Mouse (Mus musculus): ENCODE results near the gene Uqcrfs1. TPM values are rescaled to one million over a fixed set of nuclear protein-coding genes. Genes with fewer than 3 reads are reported as not detected.

The Uqcrfs1 gene
- polyA plus RNA-seq, 1 experiment from 2014 or later, result 264 TPM

GRCm38 (mm10) chr13:30549339-30549738 lies 4.2 kb upstream of the Uqcrfs1 start:
- 83% methylated on average over 5 of the region's 5 CpGs for WGBS
- Histone ChIP-seq H3K27ac (replicated peaks) (no peak overlapping the region), H3K4me3 (no peak overlapping the region), H3K36me3 (no peaks in the 10 kb centered on the region), H3K27me3 (ENCODE audit: low read depth, poor library complexity, severe bottlenecking) (no peaks in the 10 kb centered on the region), H3K4me1 (peaks cover 2% of the 10 kb centered on the region), H3K9me3 (replicated peaks) (no peaks in the 10 kb centered on the region)
- no peak for DNase-seq (ENCODE audit: low spot score)

- H3K27me3 ChIP-seq (ENCODE audit: low read depth, poor library complexity, severe bottlenecking), result no peaks in the 10 kb centered on the region
- no peaks in the 10 kb centered on the region for H3K9me3 ChIP-seq (replicated peaks)
- WGBS, result 14% methylated on average over 2 of the region's 2 CpGs
- no peaks in the 10 kb centered on the region for H3K36me3 ChIP-seq
- H3K4me3 ChIP-seq, result no peak overlapping the region
- peak; percentile 81 for DNase-seq (ENCODE audit: low spot score)
- peaks cover 7% of the 10 kb centered on the region for H3K4me1 ChIP-seq
- H3K27ac ChIP-seq (replicated peaks), result no peak overlapping the region
Measured at GRCm38 (mm10) chr13:30548835-30549234, 3.7 kb upstream of the Uqcrfs1 start.

GRCm38 (mm10) chr13:30530761-30531160 lies 14.4 kb downstream of the Uqcrfs1 start:
- DNase-seq (ENCODE audit: low spot score), result peak; percentile 52
- Histone ChIP-seq H3K9me3 (replicated peaks) (no peaks in the 10 kb centered on the region), H3K4me3 (no peak overlapping the region), H3K27ac (replicated peaks) (no peak overlapping the region), H3K36me3 (no peaks in the 10 kb centered on the region), H3K4me1 (no peaks in the 10 kb centered on the region), H3K27me3 (ENCODE audit: low read depth, poor library complexity, severe bottlenecking) (no peaks in the 10 kb centered on the region)
- 12% methylated on average over 5 of the region's 5 CpGs for WGBS

- Histone ChIP-seq H3K27me3 (ENCODE audit: low read depth, poor library complexity, severe bottlenecking) (no peaks in the 10 kb centered on the region), H3K36me3 (no peaks in the 10 kb centered on the region), H3K4me1 (no peaks in the 10 kb centered on the region), H3K9me3 (replicated peaks) (no peaks in the 10 kb centered on the region), H3K4me3 (no peak overlapping the region), H3K27ac (replicated peaks) (no peak overlapping the region)
- DNase-seq (ENCODE audit: low spot score), result no peak
- WGBS, result 92% methylated on average over 8 of the region's 8 CpGs
Measured at GRCm38 (mm10) chr13:30524961-30525360, 20.2 kb downstream of the Uqcrfs1 start.

GRCm38 (mm10) chr13:30523971-30524370 lies 21.2 kb downstream of the Uqcrfs1 start:
- H3K27me3 ChIP-seq (ENCODE audit: low read depth, poor library complexity, severe bottlenecking), result no peaks in the 10 kb centered on the region
- DNase-seq (ENCODE audit: low spot score), result no peak
- H3K4me3 ChIP-seq, result no peak overlapping the region
- H3K27ac ChIP-seq (replicated peaks), result no peak overlapping the region
- no peaks in the 10 kb centered on the region for H3K9me3 ChIP-seq (replicated peaks)
- no peaks in the 10 kb centered on the region for H3K4me1 ChIP-seq
- WGBS, result 94% methylated on average over 9 of the region's 9 CpGs
- no peaks in the 10 kb centered on the region for H3K36me3 ChIP-seq

- 90% methylated on average over 5 of the region's 5 CpGs for WGBS
- no peaks in the 10 kb centered on the region for H3K4me1 ChIP-seq
- no peak for DNase-seq (ENCODE audit: low spot score)
- no peaks in the 10 kb centered on the region for H3K9me3 ChIP-seq (replicated peaks)
- no peak overlapping the region for H3K4me3 ChIP-seq
- no peaks in the 10 kb centered on the region for H3K36me3 ChIP-seq
- no peaks in the 10 kb centered on the region for H3K27me3 ChIP-seq (ENCODE audit: low read depth, poor library complexity, severe bottlenecking)
- no peak overlapping the region for H3K27ac ChIP-seq (replicated peaks)
Measured at GRCm38 (mm10) chr13:30523246-30523891, 21.8 kb downstream of the Uqcrfs1 start.

- Histone ChIP-seq H3K4me1 (no peaks in the 10 kb centered on the region), H3K4me3 (no peak overlapping the region), H3K9me3 (replicated peaks) (no peaks in the 10 kb centered on the region), H3K27ac (replicated peaks) (no peak overlapping the region), H3K36me3 (no peaks in the 10 kb centered on the region), H3K27me3 (ENCODE audit: low read depth, poor library complexity, severe bottlenecking) (no peaks in the 10 kb centered on the region)
- DNase-seq (ENCODE audit: low spot score), result no peak
- WGBS, result 80% methylated on average over 16 of the region's 16 CpGs
Measured at GRCm38 (mm10) chr13:30521282-30521902, 23.8 kb downstream of the Uqcrfs1 start.

GRCm38 (mm10) chr13:30518191-30518590 lies 27.0 kb downstream of the Uqcrfs1 start:
- no peaks in the 10 kb centered on the region for H3K4me1 ChIP-seq
- no peaks in the 10 kb centered on the region for H3K27me3 ChIP-seq (ENCODE audit: low read depth, poor library complexity, severe bottlenecking)
- H3K4me3 ChIP-seq, result no peak overlapping the region
- no peaks in the 10 kb centered on the region for H3K9me3 ChIP-seq (replicated peaks)
- H3K27ac ChIP-seq (replicated peaks), result no peak overlapping the region
- no peak for DNase-seq (ENCODE audit: low spot score)
- no peaks in the 10 kb centered on the region for H3K36me3 ChIP-seq

- no peak overlapping the region for H3K27ac ChIP-seq (replicated peaks)
- H3K36me3 ChIP-seq, result no peaks in the 10 kb centered on the region
- no peaks in the 10 kb centered on the region for H3K4me1 ChIP-seq
- H3K27me3 ChIP-seq (ENCODE audit: low read depth, poor library complexity, severe bottlenecking), result no peaks in the 10 kb centered on the region
- WGBS, result 84% methylated on average over 4 of the region's 4 CpGs
- DNase-seq (ENCODE audit: low spot score), result no peak
- no peaks in the 10 kb centered on the region for H3K9me3 ChIP-seq (replicated peaks)
- H3K4me3 ChIP-seq, result no peak overlapping the region
Measured at GRCm38 (mm10) chr13:30507651-30508050, 37.5 kb downstream of the Uqcrfs1 start.

- H3K36me3 ChIP-seq, result no peaks in the 10 kb centered on the region
- no peak overlapping the region for H3K4me3 ChIP-seq
- no peak for DNase-seq (ENCODE audit: low spot score)
- no peaks in the 10 kb centered on the region for H3K4me1 ChIP-seq
- no peaks in the 10 kb centered on the region for H3K9me3 ChIP-seq (replicated peaks)
- 39% methylated on average over 7 of the region's 7 CpGs for WGBS
- no peaks in the 10 kb centered on the region for H3K27me3 ChIP-seq (ENCODE audit: low read depth, poor library complexity, severe bottlenecking)
- no peak overlapping the region for H3K27ac ChIP-seq (replicated peaks)
Measured at GRCm38 (mm10) chr13:30501860-30502395, 43.2 kb downstream of the Uqcrfs1 start.

Other genes with a start within 250 kb of the Uqcrfs1 start
- gene Agtr1a, start 208.9 kb downstream of the Uqcrfs1 start, polyA plus RNA-seq (2016; fragmentation: Nextera tagmentation; extraction: Ambion mirVana), result 1.00 and 1.5 TPM in 2 replicates
- gene Dusp22, start 114.6 kb upstream of the Uqcrfs1 start, polyA plus RNA-seq (2016; fragmentation: Nextera tagmentation; extraction: Ambion mirVana), result 16.2 and 17.0 TPM in 2 replicates
- 0.04 TPM in 1 of 2 replicates, not detected in the other for gene Irf4, start 203.9 kb upstream of the Uqcrfs1 start, polyA plus RNA-seq (2016; fragmentation: Nextera tagmentation; extraction: Ambion mirVana)

All from midbrain, embryonic 10.5 days (tissue).